Mouse (Mus musculus): Measurements from ENCODE around the gene Gm43518.

The Gm43518 gene

DNA sequence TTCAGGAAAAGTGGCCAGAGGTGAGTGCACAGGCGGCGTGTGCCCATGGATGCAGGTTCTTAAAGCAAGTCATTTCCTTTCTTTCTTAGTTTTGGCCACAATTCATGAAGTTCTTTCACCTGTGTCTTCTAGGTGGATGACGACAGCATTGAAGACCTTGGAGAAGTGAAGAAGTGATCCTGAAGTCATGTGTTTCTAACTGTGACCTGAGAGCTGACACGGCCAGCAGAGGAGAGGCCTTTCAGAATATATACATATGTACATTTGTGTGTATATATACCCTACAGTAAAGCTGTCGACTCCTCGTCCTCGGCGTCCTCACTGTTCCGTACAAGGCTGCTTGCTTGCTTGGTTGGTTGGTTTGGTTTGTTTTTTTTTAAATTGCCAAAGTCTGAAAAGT is at the start of gene Gm43518:
Gm43518 (plus strand) TSS at position 301 of the 400 bp plus-strand sequence.
- no peak for DNase-seq

DNA sequence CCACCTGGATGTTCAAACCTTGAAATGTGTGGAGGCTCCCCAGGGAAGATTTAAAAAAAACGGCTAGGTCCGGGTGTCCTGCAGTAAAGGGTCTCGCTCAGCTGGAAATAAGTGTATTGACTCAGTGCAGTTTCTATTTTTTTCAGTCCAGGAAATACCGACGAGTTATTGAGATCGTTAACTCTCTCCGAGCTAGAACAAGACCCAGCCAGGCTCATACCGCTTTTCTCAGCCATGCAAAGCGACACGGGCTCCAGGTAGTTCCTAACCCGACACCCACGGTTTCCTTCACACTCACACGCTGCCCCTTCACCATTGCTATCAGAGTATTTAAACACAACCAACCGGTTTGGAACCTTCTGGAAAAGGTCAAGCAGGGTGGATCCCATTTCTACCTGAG is 49.2 kb upstream of the Gm43518 start:
- no peak for DNase-seq

DNA sequence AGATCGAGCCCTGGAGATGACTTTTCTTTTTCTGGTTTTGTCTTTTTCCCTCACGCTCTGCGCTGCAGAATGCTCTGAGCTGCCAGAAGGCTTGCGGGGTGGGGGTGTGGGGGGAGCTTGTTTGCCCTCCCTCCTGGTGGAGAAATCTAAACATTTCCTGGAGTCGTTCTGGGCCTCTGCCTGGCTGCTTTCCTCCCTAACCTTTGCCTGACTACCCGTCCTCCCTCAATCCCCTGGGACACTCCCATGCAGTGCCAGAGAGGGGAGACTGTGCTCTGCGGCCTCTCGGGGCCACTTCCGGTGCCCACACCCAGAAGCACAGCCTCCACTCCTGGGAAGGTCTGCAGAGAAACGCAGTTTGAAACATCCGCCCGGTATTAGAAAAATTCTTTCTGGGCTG is 47.3 kb upstream of the Gm43518 start, which contains the start of gene Hcar1:
Hcar1 (minus strand) TSS at position 93 of the 400 bp plus-strand sequence.
- no peak for DNase-seq

DNA sequence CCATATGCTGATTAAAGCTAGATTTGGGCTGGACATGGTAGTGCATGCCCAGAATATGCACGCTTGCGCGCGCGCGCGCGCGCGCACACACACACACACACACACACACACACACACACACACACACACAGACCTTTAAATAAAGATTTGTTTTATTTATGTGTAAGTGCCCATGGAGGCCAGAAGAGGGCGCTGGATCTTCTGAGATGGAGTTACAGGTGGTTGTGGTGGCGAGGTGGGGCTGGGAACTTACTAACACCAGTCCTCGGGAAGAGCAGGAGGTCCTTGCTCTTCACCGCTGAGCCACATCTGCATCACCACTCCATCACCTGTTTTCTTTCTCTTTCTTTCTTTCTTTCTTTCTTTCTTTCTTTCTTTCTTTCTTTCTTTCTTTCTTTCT is 46.4 kb upstream of the Gm43518 start:
- DNase-seq, result no peak

DNA sequence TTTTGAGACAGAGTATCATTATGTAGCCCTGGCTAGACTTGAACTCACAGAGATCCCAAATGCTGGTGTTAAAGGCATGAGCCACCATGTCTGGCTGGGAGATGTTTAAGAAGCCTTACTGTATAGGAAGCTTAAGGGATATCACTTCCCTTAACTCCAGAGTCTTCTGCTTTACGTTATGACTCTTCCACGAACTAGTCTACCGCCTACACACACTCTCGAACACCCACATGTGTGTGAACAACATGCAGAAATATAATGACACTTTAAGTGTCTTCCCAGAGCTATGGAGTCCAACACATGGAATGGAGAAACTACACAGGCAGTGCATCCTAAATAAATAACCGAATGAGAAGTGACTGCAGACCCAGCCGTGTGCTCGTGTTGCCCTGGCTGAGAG is 43.3 kb upstream of the Gm43518 start:
- DNase-seq, result no peak

DNA sequence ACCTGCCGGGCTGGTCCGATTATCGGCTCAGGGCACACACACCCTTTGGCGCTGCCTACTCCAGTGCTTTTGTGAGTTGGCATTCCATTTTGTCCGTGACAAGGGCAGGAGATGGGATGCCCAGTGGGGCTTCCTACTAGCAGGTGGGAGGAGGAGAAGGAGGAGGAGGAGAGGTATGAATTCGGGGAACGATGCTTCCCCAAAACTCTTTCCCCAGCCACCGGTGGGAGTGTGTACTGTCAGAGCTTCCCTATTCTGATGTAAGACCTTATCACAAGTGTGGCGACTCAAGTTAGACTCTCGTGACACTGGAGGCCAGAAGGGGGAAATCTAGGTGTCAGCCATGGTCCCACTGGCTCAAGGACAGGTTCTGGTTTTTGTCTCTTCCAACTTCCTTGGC is 42.9 kb upstream of the Gm43518 start:
- DNase-seq, result no peak

DNA sequence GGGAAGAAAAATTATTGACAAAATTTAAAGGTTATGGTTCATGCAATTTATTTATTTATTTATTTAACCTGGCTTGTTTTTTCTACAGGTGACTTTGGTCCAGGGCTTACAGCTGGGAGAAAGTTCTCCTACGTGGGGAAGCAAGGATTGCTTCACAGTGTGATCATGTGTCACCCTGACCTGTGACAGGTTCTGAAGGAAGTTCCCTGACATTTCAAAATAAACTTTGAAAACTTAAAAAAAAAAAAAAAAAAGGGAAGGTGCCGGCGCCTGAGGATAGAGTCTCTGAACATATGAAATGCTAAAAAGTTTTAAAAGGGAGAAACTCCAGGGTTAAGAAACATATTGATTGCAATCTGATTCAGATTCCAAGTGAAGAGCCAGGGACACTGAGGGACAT is 40.9 kb upstream of the Gm43518 start:
- DNase-seq, result no peak

DNA sequence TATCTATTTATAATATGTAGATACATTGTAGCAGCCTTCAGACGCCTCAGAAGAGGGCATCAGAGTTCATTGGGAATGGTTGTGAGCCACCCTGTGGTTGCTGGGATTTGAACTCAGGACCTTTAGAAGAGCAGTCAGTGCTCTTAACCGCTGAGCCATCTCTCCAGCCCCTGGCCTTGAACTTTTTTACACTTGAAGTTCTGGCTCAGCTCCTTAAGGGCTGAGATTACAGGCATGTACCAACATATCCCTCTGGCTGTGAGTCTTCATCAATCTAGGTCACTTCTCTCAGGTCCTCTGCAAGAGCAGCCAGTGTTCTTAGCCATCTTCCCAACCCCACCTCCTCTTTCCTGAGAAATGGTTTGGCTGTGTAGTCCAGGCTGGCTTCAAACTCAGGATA is 36.9 kb upstream of the Gm43518 start:
- no peak for DNase-seq

DNA sequence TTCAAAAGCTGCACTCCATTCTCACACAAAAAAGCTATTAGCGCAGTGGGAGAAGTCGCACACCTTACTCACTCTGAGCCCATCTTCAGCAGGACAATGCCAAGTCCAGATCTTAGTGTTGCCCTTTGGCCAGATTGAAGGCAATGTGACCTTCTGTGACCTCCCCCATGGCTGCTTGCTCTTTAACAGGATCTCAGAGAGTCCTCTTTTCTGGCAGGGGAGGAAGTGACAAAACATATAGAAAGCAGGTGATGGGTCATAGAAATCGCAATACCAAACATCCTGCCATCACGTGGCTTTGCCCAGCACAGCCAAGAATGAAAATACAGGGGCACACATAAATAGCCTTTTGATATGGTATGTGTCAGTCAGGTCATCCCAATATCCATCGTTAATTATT is 36.2 kb upstream of the Gm43518 start:
- DNase-seq, result no peak

DNA sequence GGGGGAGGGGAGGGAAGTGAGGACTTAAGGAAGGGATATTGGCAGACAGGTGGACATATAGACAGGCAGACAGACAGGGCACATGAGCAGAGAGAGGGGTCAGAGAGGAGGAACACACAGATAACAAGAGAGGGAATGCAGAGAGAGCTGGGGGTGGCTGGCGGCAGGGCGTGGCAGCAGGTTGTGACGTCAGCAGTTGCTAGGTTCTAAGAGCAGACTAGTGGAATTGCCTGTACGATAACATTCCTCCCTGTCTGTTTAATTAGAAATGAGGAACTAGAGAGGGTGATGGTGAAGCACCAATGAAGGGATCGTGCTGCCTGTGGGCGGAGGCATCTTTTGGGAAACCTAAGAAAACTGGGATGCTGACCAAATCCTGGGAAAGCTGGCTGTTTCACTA is 35.5 kb upstream of the Gm43518 start:
- peak in 1 of 2 experiments; percentile 47 for DNase-seq

DNA sequence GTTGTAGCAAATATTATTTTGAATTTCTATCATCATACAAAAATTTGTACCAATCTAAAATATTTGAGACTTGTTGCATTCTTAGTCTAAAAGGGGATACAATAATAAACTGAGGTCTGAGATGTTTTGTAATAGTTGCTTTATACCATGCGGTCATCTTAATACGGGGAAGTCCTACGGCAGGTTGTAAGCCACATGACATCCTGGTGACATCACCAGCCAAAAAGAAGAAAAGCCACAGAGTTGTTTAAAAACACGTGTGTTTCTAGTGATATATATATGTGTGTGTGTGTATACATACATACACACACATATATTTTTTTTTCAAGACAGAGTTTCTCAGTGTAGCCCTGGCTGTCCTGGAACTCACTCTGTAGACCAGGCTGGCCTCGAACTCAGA is 33.7 kb upstream of the Gm43518 start:
- no peak for DNase-seq

DNA sequence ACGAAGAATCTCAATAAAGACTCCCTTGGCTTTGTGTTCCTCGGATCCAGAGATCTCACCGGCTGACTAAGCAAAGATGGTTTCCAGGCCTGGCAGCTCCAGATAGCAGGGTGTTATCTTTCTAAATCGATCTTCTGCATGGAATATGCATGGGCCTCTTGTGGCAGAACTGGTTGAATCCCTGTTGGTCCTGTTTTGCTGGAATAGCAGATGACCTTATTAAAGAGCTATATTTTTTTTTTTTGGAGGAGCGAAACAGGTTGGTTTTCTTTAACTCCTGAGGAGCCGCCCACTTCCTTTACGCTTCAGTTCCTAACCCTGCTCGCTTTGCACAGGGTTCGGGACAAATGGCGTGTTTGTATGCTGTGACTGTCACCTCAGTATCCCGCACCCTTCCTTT is 30.8 kb upstream of the Gm43518 start:
- DNase-seq, result no peak

DNA sequence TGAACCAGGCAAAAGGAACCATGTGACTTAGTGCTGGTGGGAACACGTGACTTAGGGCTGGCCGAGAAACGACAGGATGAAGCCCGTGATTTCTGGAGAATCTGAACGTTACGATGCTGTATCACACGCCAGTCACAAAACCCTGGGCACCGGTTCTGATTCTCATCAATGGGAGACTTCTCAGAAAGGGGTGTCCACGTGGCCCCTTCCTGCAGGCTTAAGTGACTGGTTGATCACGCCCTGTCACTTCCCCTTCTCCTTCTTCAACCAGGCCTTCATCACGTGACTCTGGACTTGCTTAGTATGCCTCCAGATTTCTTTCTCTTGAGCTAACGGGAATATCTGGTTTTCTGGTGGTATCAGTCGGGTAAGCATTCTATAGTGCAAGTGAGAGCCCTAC is 29.9 kb upstream of the Gm43518 start:
- no peak for DNase-seq

DNA sequence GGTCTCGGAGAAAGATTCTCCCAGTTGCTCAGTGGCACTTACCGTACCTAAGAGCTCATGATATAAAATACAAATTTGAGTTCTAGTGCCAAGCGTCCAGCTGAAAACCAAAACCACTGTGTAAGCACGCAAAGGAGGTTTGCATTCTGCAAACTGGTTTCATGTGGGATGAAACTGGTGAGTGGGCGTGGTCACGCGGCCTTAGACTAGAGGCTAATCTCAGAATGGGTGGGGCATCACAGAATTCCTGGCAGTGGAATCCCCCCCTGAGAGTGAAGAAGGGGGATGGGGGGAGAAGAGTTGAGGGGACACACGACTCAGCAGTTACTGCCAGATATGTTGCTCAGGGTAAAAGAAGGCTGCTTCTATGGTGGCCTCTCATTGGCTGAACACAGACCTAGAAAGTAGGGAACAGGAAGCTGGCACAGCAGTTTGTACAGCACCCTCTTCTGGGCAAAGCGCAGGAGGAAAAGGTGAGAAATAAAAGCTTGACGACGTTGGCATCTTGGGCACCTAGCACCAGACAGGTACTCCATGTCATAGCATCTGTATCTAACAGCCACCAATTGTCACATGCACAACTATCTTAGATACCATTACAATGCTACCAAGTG is 23.1 kb upstream of the Gm43518 start:
- no peak for DNase-seq

DNA sequence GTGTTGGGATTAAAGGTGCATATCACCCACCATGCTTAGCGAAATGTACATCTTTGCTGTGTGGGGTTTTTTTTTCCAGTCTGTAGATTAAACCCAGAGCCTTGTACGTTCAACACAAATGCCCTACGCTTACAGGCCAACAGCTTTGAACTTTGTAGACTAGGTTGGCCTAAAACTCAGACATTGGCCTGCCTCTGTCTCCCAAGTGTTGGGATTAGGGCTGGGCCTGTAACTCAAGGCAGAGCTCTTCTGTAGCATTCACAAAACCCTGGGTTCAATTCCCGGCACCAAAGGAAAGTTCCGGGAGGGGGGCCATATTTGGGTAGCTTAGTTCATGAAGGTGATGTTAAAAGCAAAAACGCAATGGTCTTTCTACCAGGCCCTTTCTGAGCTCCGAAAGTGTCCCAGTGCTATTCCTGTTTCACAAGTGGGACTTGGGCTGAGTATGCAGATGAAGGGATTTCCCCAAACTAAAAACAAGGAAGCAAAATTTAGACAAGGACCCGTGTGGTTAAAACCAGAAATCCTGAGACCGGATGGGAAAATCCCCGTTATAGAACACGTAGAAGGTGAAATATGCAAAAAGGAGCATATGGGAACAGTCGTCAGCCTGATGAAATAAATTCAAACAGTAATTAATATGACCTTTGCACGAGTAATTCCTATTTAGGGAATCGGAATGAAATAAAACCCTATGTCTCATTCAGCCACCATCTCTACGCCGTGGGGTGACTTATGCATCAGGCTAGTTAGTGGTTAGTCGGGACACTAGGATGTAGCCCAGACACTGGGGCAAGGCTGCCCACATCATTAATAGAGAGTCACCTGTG is 20.9 kb upstream of the Gm43518 start:
- DNase-seq, result no peak

DNA sequence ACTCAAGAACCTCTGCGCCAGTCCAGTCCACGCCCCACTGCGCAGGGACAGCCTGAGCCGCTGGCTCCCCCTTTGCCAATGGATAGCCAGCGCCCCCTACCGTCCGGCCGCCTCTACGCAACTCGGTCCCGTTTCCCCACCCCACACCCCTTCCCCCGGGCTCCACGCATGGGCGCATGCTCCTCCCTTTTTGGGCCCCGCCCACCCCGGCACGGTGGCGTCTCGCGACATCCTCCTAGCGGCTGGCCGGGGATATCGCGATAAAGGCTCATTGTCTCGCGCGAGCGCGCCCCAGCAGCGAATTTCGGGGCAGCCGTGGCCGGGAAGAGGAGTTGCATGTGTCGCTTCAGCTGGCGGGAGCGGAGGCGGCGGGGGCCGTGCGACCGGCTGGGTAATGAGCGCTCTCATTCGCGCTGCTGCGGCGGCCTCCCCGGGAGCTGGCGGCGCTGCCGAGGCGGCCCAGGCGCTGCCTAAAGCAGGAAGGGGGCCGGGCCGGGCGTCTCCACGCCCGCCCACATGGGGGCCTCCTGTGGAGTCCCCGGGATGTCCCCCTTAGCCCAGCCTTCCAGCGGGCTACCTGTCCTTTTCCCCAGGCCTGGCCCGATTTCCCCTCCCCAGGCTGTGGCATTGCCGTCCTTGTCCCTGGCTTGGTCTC is 20.1 kb upstream of the Gm43518 start, which contains the start of gene Denr:
Denr (plus strand) TSS at position 200 of the 655 bp plus-strand sequence.
- peak; percentile 100 for DNase-seq

DNA sequence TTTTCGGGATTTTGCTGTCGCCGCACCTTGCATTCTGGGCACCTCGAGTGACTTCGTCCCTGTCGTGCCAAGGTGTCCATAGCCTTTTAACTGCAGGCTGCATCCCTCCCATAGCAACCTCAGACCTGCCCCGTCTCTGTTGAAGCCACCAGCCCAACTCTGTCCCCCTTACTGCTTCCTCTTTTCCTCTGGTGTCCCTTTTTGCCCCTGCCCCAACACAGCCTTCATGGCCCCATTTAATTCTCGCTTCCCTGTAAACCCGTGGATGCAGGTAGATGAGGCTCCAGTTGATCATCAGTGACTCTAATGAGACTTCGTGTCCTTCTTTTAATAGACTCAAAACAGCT is 19.6 kb upstream of the Gm43518 start:
- no peak for DNase-seq

DNA sequence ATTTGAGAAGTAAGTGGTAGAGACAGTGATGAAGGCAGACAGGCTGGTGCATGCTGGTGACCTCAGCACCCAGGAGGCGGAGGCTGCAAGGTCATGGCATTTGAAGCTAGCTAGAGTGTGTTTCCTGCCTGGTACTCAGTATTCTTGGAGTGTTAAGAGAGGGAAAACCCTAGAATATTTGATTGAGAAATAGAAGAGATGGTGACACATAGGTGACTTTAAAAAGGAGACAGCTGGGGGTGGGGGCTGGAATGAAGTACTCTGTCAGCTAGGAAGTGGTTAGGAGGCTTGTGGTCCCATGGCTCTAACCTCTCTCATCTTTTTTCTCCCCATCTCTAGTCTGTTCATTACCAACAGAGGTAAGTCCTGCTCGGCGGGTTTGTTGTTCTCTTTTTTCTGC is 12.4 kb upstream of the Gm43518 start:
- DNase-seq, result no peak

DNA sequence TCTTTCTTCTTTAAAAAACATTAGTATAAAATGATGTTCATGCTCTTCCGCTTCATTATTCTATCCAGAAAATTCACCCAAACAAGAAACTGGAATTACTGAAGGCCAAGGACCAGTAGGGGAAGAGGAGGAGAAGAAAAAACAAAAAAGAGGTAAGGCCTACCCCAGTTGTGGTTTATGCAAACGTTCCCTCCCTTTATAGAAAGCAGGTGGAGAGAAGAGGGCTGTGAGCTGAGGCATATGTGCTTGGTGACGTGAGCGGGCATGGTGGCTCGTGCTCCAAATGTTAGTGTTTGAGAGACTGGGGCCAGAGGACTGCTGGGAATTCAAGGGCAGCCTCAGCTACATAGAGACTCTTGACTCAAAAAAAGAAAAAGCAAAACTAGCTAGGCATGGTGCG is 5.1 kb upstream of the Gm43518 start:
- DNase-seq, result no peak

DNA sequence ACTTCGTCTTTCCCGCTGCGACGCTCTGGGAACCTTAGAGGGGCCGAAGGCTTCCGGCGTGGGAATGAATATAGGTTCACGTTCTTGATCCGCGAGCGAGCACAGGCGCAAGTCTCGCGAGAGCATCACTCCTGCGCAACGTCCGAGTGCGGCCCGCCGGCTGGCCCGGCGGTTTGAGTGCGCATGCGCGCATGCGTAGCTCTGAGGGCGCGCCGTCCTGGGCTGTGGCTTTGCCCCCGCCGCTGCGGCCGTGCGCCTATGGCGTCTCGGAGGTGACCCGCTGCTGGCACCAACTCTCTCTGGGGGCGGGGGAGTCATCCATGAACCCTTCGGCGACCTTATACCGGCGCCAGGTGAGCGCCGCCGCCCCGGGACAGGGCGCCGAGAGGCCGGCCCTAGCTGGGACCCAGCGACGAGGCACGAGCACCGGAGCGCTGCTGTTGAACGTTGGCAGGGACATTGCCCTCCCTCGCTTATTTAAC is 3.3 kb downstream of the Gm43518 start, which contains the start of gene Ccdc62:
Ccdc62 (plus strand) TSS at position 172 of the 482 bp plus-strand sequence.
- DNase-seq, result peak; percentile 95 to 98

DNA sequence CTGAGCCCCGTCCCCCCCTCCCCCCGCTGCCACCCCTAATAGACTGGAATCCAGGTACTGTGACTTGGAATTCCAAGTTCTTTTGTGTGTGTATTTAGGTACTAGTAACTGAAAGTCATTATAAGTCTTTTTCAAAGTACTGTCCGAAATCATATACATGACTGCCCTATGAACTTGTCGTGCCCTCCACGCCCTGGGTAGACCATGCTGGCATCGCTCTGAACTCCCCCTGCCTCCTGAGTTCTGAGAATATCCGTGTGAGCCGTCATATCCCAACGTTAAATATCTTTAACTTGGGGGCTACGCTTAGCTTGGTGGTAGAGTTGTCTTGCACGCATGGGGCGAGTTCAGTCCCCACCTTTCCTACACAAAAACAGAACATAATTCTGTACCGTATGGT is 3.9 kb downstream of the Gm43518 start:
- DNase-seq, result no peak

DNA sequence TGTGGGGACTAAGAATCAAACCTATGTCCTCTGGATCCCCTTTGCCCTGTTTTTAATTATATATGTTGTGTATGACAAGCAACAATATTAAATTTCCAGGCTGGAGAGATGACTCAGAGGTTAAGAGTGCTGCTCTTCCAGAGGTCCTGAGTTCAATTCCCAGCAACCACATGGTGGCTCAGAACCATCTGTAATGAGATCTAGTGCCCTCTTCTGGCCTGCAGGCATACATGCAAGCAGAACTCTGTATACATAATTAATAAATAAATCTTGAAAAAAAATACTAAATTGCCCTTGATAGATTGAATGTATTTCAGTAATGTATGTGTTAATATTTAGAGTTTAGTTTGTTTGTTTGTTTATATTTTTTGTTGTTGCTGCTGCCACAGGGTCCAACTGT is 5.7 kb downstream of the Gm43518 start:
- DNase-seq, result no peak

DNA sequence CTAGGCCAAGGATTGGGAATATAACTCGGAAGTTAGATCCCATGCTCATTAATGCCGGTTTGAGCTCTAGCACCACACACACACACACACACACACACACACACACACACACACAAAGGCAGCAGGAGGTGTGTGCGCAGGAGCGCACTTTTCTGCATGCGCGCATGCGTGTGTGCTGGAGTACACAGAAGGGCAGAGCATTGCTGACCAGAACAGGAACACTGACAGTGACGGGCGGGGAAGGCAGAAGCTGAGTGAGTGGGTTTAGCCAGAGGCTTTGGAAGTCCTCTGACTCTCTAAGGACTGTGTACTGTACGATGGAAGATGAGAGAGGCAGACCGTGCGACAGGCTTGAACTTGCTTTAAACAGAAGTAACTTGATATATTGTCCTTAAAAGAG is 6.3 kb downstream of the Gm43518 start:
- peak in 1 of 2 experiments; percentile 2 for DNase-seq

Data from cerebellum, postnatal 25 days (tissue).